Mouse (Mus musculus): Measurements from ENCODE around the gene Brd1.

- TF ChIP-seq EP300 (IDR thresholded peaks at IDR 0.05; ENCODE audit: insufficient read depth, low read depth, low read length) (no peak), CTCF (IDR thresholded peaks at IDR 0.05; ENCODE audit: low read depth, low read length) (no peak), POLR2A (IDR thresholded peaks at IDR 0.05; ENCODE audit: insufficient read depth, low read length) (no peak)
Observed at GRCm38 (mm10) chr15:88688120-88688519, 45.9 kb downstream of the Brd1 start.
